Mouse (Mus musculus) lung, adult 2 months (tissue): Measurements from ENCODE around the gene Eef1a2.

Experiments used
- CTCF ChIP-seq: fragments of 200-500 bp; IDR thresholded peaks from 2 replicates; pipeline ENCODE4 v1.5.1; 2011; ENCODE audit warnings: mild to moderate bottlenecking, low read length, control low read depth; ENCODE audit not compliant: insufficient read depth
- POLR2A ChIP-seq: fragments of 200-500 bp; IDR thresholded peaks from 2 replicates; pipeline ENCODE4 v1.6.1; 2011; ENCODE audit warnings: low read depth, mild to moderate bottlenecking, control low read depth, low read length, borderline replicate concordance; ENCODE audit errors: extremely low read depth

- no peak for TF ChIP-seq POLR2A
- TF ChIP-seq CTCF, result no peak
Measured at GRCm38 (mm10) chr2:181122642-181123041, 34.2 kb downstream of the Eef1a2 start.
